Mouse (Mus musculus) liver, adult 2 months (tissue): Measurements from ENCODE around the gene Cbarp. TPM values are rescaled to one million over a fixed set of nuclear protein-coding genes. Genes with fewer than 3 reads are reported as not detected.
A peak's percentile ranks its signal among the peaks of the same experiment; 100 is the strongest.

Experiments used
- DNase-seq: peaks from one replicate; pipeline ENCODE4 v3.0.0-alpha.2; 2011; ENCODE audit warnings: low read depth, low spot score; ENCODE audit errors: extremely low read depth
- H3K27ac ChIP-seq: fragments of 200-500 bp; replicated peaks from 2 replicates; pipeline ENCODE4 v1.5.1; 2012; ENCODE audit warnings: low read depth, mild to moderate bottlenecking, control low read depth, inconsistent platforms, low read length; ENCODE audit not compliant: insufficient read depth
- H3K27me3 ChIP-seq: fragments of 200-500 bp; 2 replicates; pipeline ENCODE4 v1.6.1; 2012; ENCODE audit warnings: mild to moderate bottlenecking, moderate library complexity, low read length, inconsistent platforms; ENCODE audit not compliant: control insufficient read depth, insufficient read depth
- H3K36me3 ChIP-seq: fragments of 200-500 bp; 2 replicates; pipeline ENCODE4 v1.6.1; 2012; ENCODE audit warnings: low read length, inconsistent platforms; ENCODE audit not compliant: control insufficient read depth, insufficient read depth
- H3K4me1 ChIP-seq: fragments of 200-500 bp; 2 replicates; pipeline ENCODE4 v1.6.1; 2011; ENCODE audit warnings: low read length; ENCODE audit not compliant: control insufficient read depth, insufficient read depth
- H3K4me3 ChIP-seq: fragments of 200-500 bp; 2 replicates; pipeline ENCODE4 v1.5.1; 2011; ENCODE audit warnings: low read depth, mild to moderate bottlenecking, control low read depth, low read length, moderate library complexity; ENCODE audit not compliant: insufficient read depth
- H3K79me2 ChIP-seq: fragments of 200-500 bp; 2 replicates; pipeline ENCODE4 v1.6.1; 2012; ENCODE audit warnings: inconsistent platforms, mild to moderate bottlenecking, low read length, moderate library complexity; ENCODE audit not compliant: control insufficient read depth, insufficient read depth
- H3K9ac ChIP-seq: fragments of 200-500 bp; 2 replicates; pipeline ENCODE4 v1.6.1; 2012; ENCODE audit warnings: low read depth, mild to moderate bottlenecking, control low read depth, inconsistent platforms, low read length
- CTCF ChIP-seq: fragments of 200-500 bp; IDR thresholded peaks from 2 replicates; pipeline ENCODE4 v1.5.1; 2011; ENCODE audit warnings: low read depth, low read length, control low read depth
- POLR2A ChIP-seq: fragments of 200-500 bp; IDR thresholded peaks from 2 replicates; pipeline ENCODE4 v1.6.1; 2011; ENCODE audit warnings: low read length, control low read depth; ENCODE audit not compliant: insufficient read depth; ENCODE audit errors: extremely low read depth
- WGBS: fragments of 180-500 bp; shearing (Covaris S2); methylation state at CpG from one replicate; pipeline ENCODE4 v1.1.7; 2018; 5-methylcytosine and 5-hydroxymethylcytosine counted together
- polyA plus RNA-seq: library from polyadenylated mRNA; depleted of rRNA; stranded (reverse); fragments of >200 nt; gene quantifications from 2 replicates; pipeline ENCODE4 v1.2.3, GENCODE M21; 2012
- total RNA-seq: library from RNA; depleted of rRNA; stranded (reverse); fragments of >200 nt; gene quantifications from 2 replicates; pipeline ENCODE4 v1.2.3, GENCODE M21; 2014

Cbarp gene
- total and polyA plus RNA-seq, 2 experiments, result 0.55 to 1.2 TPM

GRCm38 (mm10) chr10:80157141-80157929 lies 16.7 kb upstream of the Cbarp start:
- WGBS, result 69% methylated on average over 15 of the region's 15 CpGs
- Histone ChIP-seq H3K27ac (0 out of 2 replicates have a peak overlapping the region, but pooled peaks have one; percentile 3), H3K79me2 (peaks cover 5% of the 10 kb centered on the region; the same call in 1 of the 2 replicates), H3K9ac (no peak overlapping the region), H3K27me3 (no peaks in the 10 kb centered on the region), H3K4me3 (no peak overlapping the region), H3K36me3 (peaks cover 27% of the 10 kb centered on the region), H3K4me1 (peaks cover 45% of the 10 kb centered on the region)
- DNase-seq, result no peak
- no peak for TF ChIP-seq CTCF
- TF ChIP-seq POLR2A, result no peak

DNA sequence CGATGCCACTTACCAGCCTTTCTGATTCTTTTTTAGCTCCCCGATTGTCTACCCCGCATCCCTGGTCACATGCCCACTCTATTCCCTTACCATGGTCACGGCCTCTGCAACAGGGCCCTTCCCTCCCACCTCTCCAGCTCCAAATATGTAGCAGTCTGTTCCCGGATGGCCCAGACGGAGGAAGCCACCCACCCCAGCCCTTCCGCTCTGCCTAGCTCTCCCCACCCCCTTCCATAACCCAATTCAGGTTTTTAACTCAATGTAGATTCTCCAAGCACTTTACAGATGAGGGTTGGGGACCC lies 16.1 kb upstream of the Cbarp start:
- no peak overlapping the region for H3K9ac ChIP-seq
- H3K27ac ChIP-seq, result no peak overlapping the region; the same call in 1 of the 2 replicates
- peaks cover 44% of the 10 kb centered on the region for H3K4me1 ChIP-seq
- 68% methylated on average over 7 of the region's 7 CpGs for whole genome bisulfite sequencing
- no peaks in the 10 kb centered on the region for H3K27me3 ChIP-seq
- no peak overlapping the region for H3K4me3 ChIP-seq
- TF ChIP-seq CTCF, result no peak
- no peak for TF ChIP-seq POLR2A
- peaks cover 27% of the 10 kb centered on the region for H3K36me3 ChIP-seq
- peaks cover 8% of the 10 kb centered on the region; the same call in 1 of the 2 replicates for H3K79me2 ChIP-seq
- no peak for DNase-seq

GRCm38 (mm10) chr10:80156002-80156751 lies 15.5 kb upstream of the Cbarp start:
- Histone ChIP-seq H3K79me2 (peaks cover 13% of the 10 kb centered on the region), H3K27ac (no peak overlapping the region; the same call in 1 of the 2 replicates), H3K4me1 (peaks cover 41% of the 10 kb centered on the region), H3K9ac (no peak overlapping the region), H3K36me3 (peaks cover 27% of the 10 kb centered on the region), H3K4me3 (no peak overlapping the region), H3K27me3 (no peaks in the 10 kb centered on the region)
- TF ChIP-seq CTCF (no peak), POLR2A (no peak)
- 76% methylated on average over 29 of the region's 29 CpGs for WGBS
- DNase-seq, result no peak

DNA sequence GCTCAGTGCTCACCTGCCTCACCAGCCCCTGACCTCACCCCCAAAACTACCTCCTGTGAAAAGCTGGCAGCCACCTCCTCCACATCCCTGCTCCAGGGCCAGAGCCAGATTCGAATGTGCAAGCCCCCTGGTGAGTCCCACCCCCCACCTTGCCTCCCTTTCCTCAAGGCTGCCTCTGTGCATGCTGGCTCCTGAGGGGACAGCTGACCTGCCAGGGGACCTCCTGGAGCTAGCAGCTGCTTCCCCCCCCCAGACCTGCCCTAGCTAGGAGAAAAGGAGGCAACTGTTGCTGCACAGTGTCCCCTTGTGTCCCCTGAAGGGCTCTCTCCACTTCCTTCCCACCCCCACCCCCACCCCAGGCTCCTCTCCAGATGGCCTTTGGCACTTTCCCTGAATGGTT lies 14.6 kb upstream of the Cbarp start:
- Histone ChIP-seq H3K9ac (no peak overlapping the region), H3K4me3 (no peak overlapping the region), H3K27ac (no peak overlapping the region), H3K79me2 (peaks cover 22% of the 10 kb centered on the region), H3K4me1 (peaks cover 36% of the 10 kb centered on the region), H3K27me3 (no peaks in the 10 kb centered on the region), H3K36me3 (peaks cover 27% of the 10 kb centered on the region)
- WGBS, result 48% methylated on average over 1 of the region's 1 CpGs
- DNase-seq, result no peak
- TF ChIP-seq POLR2A (no peak), CTCF (no peak)

GRCm38 (mm10) chr10:80154384-80154783 lies 13.7 kb upstream of the Cbarp start:
- H3K79me2 ChIP-seq, result peaks cover 29% of the 10 kb centered on the region
- H3K36me3 ChIP-seq, result peaks cover 27% of the 10 kb centered on the region
- H3K9ac ChIP-seq, result peak overlapping the region; percentile 57
- H3K4me1 ChIP-seq, result peaks cover 32% of the 10 kb centered on the region
- peak overlapping the region; percentile 43 for H3K27ac ChIP-seq
- no peak for TF ChIP-seq CTCF
- TF ChIP-seq POLR2A, result no peak
- DNase-seq, result no peak
- H3K4me3 ChIP-seq, result no peak overlapping the region
- no peaks in the 10 kb centered on the region for H3K27me3 ChIP-seq
- WGBS, result 87% methylated on average over 7 of the region's 7 CpGs
